Mouse (Mus musculus) embryo, embryonic 9.5 days (tissue): Measurements from ENCODE around the gene Pard6b.
A peak's percentile ranks its signal among the peaks of the same experiment; 100 is the strongest.

ENCODE experiments used
- DNase-seq: peaks from one replicate; pipeline ENCODE4 v3.0.0-alpha.2; 2017; ENCODE audit errors: extremely low spot score

Pard6b gene

DNA sequence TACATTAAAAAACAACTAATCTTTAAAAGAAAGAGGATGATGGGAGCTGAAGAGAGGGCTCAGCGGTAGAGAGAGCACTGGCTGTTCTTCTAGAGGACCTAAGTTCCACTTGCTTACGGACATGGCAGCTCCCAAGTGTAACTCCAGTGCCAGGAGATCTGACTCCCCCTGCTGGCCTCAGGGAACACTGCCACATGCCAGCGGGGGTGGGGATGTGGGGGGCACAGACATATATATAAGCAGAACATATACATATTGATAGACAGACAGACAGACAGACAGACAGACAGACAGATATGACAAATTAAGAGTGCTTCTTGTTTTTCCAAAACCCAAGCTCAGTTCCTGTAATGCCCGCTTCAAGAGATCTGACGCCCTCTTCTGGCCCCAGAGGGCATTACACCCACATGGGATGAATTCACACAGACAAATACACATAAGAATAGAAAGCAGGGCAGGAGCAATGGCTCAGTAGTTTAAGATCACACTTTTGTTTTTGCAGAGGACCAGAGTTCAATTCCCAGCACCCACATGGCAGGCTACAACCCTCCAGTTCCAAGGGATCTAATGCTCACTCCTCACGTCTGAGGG, 21.5 kb upstream of the Pard6b start:
- DNase-seq = no peak

DNA sequence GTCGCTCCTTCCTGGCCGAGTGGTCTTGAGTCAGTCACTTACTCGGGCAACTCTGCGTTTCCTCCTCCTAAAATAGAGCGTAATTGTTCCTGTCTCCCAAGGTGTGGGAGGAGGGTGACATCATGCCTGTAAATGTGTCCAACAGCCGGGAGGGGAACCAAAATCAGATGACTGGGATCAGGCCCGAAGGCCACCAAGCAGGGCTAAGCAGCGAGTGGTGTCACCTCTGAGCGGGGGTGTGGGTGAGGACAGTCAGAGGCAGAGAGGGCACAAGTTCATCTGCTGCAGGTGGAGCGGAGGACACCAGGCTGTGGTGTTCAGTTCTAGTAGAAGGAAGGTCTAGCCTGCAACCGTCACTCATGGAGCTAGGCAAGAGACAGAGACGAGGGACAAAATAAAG, 17.1 kb upstream of the Pard6b start:
- DNase-seq = no peak

DNA sequence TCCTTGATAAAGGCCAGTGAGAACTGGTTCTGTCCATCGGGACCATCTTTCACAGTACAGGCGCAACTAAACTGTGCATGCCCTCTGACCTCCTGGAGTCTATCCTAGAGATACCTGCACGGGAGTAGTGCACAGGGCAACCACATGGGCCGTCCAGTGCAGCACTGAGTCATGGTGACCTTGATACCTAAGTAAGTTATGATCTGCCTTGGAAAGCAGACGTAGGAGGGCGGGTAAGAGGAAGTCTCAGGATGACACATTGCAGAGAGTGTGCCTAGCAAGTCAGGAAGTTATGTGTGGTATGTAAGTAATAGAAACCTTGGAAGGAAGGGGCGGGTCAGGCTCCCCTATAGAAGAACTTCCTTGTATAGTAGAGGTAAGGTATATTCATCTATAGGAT, 15.3 kb upstream of the Pard6b start:
- DNase-seq = no peak

DNA sequence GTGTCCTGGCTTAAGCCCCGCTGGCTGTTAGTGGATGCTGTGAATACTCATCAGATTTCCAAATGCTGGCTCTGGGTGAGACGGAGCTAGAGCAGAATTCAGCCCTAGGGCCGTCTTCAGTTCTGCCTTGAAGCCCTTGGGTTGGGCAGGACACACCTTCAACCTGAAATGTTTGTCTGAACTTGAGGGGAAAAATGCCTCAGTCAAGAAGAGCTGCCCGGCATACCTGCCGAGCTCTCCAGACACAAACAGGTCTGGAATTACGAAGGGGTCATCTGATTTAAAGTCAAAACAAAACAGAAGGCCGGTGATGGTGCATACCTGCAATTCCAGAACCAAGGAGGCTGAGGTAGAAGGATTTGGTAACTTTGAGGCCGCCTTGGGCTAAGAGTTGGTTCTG, 14.0 kb upstream of the Pard6b start:
- no peak for DNase-seq

DNA sequence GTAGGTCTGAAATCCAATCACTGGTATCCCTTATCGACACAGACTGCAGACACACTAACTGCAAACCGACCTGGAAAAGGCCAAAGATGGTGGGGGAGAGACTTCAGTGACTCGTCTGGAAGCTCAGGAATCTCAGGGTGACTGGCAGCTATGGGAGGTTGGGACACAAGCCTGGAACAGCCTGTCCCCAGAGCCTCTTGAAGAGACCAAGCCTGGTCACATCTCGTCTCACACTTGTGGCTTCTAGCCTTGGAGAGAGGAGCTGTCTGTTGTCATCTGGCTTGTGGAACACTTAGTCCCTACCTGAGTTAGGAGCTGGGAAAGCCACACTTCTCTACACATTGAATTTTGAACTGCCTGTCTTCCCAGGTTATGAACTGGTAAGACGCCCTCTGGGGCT, 10.4 kb upstream of the Pard6b start:
- no peak for DNase-seq

DNA sequence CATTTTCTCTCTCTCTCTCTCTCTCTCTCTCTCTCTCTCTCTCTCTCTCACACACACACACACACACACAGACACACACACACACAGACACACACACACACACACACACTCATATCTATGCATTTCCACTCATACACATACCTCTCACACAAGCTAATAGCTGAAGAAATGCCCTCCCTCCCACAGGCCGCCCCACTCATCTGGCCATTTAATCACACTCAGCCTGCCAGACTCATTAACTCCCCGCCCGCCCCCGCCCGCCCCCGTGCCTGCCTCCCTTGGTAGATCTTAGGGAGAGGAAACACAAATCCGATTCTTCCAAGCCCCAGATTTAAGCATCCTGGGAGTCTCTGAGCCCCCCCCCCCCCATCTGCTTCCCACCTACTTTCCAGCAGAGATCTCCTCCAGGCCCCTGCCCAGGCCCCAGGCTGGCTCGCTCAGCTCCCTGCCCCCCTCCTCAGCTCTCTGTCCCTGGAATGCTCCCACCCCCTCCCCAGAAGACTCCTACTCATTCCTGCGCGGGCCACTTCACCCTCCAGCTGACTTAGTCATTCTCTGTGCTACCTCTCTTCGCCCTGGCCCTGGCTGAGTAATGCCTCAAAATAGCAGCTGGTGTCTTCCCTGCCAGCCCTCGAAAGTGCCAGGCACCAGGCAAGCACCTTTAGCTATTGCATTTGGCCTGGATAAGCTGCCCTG, 8.2 kb upstream of the Pard6b start:
- peak; percentile 48 for DNase-seq

DNA sequence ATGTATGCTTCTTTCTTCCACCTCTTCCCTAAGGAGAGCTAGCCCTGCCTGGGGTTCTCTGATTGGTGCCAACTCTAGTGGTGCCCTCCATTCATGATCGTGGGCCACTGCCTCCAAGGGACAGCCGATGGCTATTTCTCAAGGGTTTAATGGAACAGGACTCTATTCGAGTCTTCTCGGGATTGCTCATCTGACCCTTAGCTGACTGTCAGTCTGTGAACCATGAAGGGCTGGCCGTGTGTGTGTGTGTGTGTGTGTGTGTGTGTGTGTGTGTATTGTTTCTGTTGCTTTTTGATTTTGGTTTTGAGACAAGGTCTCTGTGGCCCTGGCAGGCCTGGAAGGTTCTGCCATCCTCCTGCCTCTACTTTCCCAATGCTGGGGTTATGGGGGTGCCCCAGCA, 7.1 kb upstream of the Pard6b start:
- no peak for DNase-seq

DNA sequence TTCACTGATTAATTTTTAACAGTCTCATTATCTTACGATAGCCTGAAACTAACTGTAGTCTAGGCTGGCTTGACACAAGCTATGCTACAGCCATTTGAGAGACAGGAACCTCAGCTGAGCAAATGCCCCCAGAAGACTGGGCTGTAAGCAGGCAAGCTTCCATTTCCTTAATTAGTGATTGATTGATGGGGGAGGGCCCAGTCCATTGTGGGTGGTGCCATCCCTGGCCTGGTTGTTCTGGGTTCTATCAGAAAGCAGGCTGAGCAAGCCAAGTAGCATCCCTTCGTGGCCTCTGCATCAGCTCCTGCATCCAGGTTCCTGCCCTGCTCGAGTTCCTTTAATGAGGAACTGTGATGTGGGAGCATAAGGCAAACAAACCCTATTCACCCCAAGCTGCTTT, 6.3 kb upstream of the Pard6b start:
- no peak for DNase-seq

DNA sequence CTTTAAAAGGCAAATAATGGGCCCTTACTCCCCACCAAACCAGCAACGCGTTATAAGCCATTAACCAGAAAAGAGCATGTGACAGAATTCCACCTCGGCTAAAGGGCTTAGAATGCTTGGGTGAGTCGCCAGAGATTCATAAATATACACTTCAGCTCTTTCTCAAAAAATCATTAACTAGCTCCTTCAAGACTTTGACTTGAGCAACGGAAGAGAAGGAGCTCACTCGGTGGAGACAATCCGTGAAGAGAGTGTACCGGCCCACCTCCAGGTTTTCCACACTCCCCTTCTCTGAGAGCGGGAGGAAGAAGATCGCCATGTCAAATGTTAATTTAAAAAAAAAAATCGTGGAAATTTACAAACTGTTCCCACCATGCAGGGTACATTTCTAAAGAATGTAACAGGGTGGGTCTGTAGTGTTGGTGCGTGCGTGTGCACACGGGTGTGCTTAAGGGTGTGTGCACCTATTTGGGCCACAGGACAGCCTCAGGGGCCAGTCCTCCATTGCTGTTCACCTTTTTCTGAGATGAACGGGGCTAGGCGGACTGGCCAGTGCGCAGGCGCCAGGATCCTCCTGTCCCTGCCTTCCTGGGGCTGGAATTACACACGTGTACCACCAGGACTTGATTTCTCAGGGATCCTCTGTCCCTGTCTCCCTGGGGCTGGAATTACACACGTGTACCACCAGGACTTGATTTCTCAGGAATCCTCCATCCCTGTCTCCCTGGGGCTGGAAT, 3.8 kb upstream of the Pard6b start:
- DNase-seq = no peak

DNA sequence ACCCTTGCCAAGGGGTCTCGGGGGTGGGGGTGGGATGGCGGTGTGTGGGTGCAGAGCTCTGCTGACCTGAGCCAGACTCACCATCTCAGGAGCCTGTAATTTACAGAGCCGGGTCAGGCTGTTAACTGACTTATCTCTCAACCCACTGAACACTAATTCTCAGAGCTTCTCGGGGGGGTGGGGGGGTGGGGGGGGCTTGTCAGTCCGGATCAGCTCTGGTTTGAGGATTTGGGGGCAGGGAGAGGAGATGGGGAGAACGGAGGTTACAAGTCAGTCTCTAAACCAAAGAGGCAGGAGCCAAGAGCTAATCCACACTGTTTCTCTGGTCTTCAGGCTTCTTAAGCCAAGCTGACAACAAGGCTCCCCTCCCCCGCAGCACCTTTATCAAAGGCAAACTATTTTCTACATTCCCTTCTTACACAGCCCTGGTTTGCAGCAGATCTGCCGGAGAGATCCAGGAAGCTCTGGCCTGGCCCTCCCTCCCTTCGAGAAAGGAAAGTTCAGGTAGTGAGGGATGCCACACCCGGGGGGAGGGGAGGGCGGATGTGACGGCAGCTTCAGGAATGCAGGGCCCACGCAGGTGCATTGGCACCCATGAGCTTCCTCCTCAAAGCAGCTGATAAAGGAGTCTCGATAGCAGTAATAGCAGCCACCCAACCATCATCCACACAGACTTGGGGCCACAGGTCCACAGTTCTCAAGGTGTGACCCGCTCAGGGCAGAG, 2.5 kb upstream of the Pard6b start:
- no peak for DNase-seq

DNA sequence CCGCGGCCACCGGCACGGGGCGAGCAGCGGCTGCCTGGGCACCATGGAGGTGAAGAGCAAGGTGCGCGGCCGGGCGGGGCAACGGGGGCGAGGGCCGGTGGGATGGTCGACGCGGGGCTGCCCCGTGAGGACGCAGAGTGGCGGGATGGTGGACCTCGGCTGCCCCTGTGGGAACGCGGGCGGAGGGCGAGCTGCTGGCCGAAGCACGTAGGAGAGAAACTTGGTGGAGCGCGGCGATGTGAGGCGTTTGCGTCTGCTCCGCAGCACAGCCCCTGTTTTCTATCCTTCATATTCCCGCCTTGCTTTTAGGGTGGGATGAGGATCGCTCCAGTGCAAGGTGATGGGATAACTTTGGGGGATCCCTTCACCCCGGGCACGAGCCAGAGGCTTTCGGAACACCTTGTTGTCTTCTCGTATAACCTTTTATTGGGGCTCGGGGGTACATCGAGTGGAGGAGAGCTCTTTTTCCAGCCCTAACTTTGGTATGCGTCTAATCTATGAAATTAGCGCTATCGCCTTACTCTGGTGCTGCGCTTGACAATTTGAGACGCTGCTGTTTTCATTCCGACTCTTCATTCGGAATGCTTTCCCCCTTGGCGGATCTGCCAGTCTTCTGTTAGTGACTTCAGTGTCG, 612 bp downstream of the Pard6b start:
- peak; percentile 64 for DNase-seq

DNA sequence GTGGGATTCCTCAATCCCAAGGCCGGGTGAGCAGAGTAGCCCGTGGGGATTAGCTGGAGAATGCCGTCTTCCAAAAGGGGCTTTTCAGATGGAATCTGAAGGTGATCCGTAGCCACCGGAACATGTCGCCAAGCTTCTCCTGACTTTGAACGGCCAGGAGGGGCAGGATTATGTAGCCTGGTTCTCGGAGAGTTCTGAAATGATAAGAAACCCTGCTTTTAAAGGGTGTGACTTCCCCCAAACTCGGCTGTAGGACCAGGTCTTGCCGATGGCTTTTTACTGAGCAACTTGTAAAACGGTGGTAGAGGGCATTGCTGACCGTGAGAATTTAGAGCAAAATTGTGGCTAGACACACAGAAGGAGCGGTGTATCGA, 1.1 kb downstream of the Pard6b start:
- DNase-seq = no peak

DNA sequence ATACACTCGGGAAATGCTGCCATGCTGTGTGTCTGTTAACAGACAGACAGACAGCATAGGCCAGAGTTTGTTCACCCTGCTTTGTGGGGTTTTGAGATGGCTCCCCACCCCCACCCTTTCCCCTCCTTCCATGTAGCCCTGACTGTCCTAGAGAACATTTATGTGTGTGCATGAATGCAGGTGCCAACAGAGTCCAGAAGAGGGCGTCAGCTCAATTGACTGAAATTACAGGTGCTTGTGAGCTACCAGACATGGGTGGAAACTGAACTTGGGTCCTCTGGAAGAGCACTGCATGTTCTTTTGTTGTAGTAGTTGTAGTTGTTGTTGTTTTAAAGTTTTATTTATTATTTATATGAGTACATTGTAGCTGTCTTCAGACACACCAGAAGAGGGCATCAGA, 2.8 kb downstream of the Pard6b start:
- no peak for DNase-seq

DNA sequence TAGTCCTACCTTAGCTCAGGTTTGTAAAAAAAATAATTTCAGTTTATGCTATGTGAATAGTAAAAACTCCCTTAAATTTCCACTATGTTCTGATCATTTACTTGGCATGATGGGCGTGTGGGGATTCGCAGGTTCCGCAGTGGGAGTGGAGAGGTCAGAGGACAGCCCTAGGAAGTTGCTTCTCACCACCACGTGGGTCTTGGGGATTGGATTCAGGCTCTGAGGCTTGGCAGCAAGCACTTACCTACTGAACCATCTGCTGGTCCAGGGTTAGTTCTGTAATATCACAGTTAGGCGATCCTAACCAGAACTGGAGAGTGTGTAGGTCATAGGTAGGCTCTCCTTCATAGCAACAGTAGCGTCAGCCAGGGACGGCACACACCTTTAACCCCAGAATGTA, 3.4 kb downstream of the Pard6b start:
- no peak for DNase-seq

DNA sequence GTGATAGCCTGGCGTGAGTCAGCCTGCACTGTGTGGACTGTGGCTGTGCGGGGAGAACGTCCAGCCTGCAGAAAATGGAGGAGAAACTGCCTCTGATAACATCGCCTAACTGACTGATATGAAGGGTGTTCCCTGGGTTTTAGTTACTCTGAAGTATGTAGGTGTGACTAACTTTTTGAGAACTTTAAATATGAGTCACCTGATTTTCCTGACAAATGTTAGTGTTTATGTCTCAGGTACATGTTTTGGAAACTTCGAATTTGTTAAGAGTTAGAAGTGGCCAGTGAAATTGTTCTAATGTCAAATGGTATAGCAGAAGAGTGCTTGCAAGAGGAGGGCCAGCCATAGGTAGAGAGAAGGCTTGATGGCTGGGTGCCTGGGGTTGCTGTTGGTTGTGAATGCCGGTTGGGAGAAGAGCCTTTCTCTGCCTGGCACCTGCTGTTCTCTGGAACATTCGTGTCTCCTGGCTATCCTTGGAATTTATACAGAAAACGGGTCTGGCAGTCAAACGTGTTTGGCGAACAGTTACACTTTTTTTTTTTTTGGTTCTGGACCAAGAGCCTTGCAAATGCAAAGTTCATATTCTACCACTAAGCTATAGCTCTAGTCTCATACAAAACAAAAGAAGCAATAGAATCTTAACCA, 4.9 kb downstream of the Pard6b start:
- DNase-seq = no peak

DNA sequence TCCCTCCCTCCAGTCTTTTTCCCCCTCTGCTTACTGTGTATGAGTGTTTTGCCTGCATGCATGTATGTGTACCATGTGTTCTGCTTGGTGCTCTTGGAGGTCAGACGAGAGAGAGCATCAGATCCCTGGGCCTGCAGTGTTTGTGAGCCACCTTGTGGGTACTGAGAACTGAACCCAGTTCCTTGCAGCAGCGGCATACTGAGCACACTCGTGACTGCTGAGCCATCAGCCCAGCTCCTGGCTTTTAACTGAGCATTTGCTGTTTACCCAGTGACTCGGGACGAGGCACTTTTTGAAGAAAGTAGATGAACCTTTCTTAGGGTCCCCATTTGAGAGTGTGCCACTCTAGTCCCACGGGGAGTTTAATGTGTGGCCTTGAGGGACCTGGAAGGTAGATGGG, 5.5 kb downstream of the Pard6b start:
- no peak for DNase-seq

DNA sequence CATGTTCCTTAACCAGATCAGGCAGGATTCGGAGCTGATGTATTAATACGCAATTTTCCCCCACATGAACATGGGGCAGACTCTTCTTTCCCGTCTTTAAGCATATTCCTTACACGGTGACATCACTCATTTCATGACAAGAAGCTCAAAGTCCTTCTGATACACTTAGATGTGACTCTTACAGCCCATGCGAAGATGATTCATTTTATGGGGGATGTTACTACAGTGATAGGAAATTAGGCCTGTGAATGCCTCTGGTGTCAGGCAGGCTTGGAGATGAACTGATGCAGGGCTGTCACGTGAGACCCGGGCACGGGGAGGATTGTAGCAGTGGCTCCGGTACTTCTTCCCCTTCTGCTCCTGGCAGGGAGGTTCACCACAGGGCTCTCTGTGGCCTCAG, 6.0 kb downstream of the Pard6b start:
- DNase-seq = no peak

DNA sequence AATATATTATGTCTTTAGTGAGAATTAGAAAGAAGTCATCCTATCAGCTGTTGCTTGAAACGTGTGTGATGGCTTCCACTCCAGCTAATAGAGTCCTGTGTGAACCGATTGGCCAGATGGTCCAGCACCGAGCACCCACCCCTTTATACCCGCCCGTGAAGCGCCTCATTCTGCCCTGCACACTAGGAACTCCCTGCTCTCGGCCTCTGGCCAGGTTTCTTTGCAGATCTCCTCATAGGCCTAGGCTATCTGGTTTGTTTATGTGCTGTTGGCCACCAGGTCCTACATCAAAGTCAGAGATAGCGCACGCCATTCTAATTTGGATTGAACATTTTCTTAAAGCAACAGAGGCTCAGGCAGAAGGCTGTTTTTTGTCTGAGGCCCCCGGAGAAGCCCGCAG, 10.8 kb downstream of the Pard6b start:
- DNase-seq = no peak

DNA sequence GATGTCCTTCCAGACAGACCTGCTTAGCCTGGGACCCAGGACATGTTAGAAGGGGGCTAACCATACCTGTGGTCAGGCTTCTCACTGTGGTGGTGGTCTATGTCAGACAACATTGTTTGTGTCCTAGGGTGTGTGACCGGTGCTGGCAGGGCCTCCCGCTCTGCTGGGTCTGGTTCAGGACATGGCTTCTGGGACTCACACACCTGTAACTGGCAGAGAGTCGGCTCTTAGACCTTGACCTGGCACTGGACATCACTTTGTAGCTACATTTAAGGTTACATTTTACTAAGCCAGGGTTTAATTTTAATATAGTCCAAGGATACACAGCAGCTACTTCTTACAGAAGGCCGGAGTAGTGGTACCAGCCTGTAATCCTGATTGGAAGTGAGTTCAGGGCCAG, 12.3 kb downstream of the Pard6b start:
- DNase-seq = no peak

DNA sequence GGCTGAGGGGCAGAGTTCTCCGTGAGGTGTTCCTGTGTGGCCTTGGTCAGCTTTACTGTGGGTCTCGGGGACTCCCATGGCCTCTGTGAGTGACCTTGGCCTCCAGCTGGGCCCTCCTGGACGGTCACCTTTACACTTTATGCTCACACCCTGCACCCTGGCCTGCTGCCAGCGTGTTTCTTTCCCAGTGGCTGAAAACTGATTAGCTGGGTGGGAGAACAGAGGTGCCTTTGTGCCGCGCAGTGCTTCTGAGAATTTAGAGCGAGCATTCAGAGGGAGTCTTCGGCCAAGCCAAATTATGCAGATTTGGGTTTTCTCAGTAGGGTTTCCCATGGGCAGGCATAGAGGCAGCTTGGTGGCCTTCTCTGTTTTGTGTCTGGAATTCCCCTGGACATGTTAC, 14.3 kb downstream of the Pard6b start:
- DNase-seq = no peak

DNA sequence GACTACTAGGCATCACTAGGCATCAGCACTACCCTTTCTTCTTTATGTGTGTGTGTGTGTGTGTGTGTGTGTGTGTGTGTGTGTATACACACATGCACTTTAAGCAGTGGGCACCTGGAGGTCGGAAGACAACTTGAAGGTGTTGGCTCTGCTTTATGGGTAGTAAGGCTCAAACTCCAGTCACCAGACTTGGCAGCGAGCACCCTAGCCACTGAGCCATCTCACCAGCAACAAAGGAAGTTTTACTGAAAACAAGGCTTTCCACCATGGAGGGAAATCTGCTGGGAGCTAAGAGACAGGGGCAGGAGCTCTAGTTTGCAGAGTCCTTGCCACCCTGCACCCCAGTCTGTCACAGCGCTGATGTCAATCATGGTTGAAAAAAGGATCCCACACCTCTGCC, 15.7 kb downstream of the Pard6b start:
- DNase-seq = no peak

DNA sequence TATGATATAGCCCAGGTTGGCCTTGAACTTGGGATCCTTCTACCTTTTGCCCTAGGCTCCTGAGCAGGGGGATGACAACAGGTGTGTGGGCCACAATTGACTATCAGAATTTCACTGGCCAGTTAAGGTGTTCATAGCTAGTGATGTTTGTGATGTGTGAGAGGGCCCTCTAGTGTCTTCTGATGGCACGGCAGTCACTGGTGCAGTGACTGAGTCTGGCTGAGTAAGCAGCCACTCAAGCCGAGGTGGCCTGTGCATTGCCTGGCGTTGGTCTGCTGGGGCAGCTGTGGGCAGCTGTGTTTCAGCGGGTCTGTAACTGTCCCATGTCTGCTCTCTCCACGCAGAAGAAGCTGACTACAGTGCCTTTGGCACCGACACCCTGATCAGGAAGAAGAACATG, 17.2 kb downstream of the Pard6b start:
- no peak for DNase-seq
